Mouse (Mus musculus) adrenal gland, postnatal 25 days (tissue): ENCODE results near the gene Gm5767. TPM values are rescaled to one million over a fixed set of nuclear protein-coding genes. Genes with fewer than 3 reads are reported as not detected.

Experiments
- DNase-seq: peaks from one replicate; pipeline ENCODE4 v3.0.0; 2021; ENCODE audit warnings: mixed read lengths
- total RNA-seq: library from RNA; stranded (reverse); gene quantifications from 2 replicates; pipeline ENCODE4 v1.2.3, GENCODE M21; 2021

Gene Gm5767
- total RNA-seq, 1 experiment from 2014 or later: not detected

DNA sequence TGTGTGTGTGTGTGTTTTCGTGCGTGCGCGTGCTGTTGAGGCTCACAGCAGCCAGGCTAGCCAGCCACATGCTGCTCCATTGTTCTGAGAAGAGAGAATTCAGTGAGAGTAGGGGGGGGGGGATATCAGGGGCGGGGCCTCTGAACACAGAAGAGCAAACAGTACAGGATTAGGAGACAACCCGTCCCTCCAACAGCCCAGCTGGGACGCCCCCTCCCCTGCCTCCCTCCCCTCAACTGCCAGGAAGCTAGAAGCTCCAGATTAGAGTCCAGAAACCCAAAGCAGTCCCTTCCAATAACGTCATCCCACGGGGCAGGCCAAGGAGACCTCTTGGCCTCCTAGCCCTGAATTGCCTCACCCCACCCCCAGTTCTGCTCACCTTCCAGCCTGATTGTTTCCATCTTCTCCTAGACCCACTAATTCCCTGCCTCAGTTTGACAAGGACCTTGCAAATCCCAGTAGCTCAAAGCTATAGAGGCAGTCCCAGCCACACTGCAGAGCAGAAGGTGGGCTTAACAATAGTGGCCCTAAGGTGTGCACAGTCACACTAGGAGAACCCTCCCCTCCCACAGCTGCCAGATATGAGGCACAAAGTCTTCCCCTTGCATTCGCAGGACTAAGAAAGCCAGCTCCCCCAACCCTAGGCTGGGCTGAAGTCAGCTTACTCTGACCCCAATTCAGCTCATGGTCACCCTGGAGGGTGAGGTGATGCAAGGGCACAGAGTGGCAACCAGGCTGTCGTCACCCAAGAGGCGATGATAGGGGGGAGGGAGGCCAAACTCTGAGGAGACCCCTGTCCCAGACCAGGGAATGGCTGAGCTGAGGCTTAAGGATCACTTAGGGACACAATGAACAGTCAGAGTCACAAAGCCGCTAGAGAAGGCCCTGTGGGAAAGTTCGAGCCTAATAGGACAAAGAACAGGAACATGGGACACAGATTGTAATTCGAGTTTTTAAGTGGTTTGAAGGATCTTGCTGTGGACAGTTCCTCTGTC is 10.2 kb upstream of the Gm5767 start:
- DNase-seq: no peak

DNA sequence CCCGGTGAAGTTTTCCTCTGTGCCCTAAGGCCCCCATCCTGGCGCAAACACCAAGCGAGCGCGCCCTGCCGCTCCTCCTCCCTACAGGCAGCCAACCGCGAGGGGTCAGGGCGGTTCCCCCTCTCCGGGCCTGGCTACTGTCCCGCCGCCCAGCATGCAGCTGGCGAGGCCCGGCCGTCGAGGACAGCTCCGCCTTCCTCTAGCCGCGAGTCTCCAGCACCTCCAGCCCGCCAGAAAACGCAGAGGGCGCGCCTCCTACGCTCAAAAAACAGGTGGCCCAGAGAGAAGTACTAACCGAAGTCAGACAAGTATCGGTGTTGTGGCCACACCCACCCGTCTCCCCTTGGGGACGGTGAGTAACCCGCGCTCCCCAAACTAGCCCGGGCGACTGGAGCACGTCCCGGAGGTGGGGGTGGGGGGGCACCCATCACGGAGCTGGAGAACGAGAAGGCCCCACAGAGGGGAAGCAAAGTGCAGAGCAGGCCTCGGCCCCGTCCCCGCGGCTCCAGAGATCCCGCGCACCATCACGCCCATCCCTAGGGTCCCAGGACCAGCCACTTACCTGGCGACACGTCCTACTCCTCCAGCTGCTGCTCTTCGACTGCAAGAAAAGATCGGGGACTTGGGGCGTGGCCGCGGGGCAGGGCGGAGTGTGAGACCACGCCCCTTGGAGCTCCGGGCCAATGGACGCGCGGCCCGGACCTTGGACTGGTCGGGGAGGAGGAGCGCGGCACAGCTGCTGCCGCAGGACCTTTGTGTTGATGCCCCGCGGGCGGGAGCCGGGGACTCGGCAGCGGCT is 8.8 kb upstream of the Gm5767 start, which contains the start of gene Carhsp1:
Gene Carhsp1 (minus strand): TSS at position 605 of the 799 bp plus-strand sequence.
- DNase-seq: peak; percentile 97

DNA sequence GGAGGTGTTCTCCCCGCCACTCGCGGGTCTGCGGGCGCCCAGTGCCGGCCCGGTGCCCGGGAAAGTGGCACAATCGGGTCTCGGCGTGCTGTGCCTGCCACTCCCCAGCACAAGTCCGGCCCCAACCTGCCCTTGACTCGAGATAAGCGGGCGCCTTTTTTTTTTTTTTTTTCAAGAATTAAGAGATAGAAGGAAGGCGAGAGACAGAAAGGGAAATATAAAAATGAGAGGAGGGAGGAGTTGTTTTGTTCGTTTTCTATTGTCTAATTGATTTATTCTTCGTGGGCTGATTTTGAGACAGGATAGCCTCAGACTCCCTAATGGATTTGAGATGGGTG is 8.3 kb upstream of the Gm5767 start:
- DNase-seq: no peak

DNA sequence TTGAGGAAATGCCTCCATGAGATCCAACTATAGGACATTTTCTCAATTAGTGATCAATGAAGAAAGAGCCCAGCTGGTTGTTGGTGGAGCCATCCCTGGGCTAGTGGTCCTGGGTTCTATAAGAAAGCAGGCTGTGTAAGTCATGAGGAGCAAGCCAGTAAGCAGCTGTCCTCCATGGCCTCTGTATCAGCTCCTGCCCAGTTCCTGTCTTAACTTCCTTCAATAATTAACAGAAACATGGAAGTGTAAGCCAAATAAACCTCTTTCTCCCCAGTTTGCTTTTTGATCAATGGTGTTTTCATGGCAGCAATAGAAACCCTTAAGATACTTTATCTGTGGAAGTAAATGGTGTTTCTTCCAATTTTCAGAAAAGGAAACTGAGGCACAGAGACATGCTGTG is 7.8 kb upstream of the Gm5767 start:
- no peak for DNase-seq

DNA sequence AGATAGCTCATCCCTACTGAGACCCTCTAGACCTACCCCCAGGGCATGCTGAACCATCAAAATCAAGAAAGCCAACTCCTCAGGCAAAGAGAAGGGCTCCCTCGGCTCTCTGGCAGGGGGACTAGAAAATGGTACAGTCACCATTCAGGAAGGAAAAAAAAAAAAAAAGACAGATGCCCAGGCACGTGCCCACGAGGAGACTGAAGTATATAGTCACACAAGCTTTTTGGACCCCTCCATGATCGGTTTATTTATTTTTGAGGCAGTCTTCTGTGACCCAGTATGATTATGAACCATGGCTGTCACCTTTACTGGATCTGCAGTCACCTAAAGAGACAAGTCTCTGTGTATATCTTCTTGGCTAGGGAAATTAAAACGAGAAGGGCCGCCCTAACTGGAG is 7.2 kb upstream of the Gm5767 start:
- no peak for DNase-seq

DNA sequence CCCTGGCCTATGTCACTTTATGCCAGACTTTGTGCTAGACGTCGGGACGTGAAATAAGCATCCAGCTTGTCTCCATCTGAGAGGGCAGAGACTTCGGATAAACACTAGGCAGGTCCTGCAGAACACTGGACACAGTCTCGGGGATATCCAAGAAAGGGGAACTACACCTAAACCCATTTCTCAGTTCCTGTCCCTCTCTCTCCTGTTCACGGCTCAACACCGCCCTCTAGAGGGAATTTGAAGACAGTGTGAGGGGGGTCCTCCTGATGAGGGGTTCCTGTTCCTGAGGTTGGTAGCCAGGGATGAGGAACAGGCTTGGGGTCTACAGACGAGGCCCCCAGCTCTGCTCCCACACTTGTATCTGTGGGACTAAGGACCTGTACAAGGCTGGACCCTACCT is 6.4 kb upstream of the Gm5767 start:
- DNase-seq: no peak

DNA sequence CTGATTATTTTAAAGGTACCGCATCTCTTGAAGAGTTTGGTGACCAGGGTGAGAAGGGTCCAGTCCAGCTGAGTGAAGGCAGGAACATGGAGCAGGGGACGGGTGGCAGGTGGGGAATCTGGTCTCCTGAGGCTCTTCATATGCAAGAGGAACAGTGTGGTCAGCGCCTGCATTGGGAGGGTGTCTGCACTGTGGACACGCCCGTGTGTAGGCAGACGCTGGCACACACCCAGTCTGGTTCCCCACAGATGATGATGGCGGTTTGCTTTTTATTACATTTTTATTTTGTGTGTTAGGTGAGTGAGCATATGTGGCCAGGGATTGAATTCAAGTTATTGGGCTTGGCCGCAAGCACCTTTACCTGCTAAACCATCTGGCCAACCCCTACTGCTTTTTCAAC is 5.0 kb upstream of the Gm5767 start:
- DNase-seq: no peak

DNA sequence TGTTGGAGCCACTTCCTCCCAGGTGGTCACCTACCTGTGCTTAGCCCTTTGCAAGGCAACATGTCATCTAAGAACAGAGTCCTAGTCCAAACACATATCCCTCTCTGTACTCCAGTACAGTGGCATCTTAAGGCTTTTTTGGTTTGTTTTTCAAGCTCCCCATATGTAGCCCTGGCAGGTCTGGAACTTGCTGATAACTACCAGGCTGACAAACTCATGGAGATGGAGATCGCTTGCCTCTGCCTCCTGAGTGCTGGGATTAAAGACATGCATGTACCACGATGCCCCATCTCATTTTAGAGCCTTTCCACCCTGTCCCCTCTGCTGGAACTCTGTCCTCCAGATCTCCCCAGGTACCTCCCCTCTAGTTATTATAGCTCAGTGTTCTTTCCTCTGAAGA is 4.3 kb upstream of the Gm5767 start:
- DNase-seq: no peak

DNA sequence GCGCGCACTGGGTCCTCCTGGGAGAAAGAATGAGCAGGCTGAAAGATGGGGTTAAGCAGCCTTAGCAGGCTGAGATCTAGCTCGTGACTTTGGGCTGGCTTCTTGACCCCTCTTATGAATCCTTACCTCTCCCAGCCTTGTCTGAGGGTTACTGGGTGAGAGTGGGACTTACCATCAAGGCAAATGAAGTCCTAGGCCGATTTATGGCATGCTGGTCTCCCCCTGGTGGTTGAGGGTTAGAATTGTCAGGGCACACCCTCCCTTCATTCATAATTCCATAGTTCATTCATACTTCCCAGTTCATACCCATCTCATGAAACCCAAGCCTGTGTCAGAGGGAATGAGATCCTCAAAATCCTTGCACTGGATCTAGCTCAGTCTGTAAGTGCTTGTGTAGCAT is 3.8 kb upstream of the Gm5767 start:
- peak; percentile 40 for DNase-seq

DNA sequence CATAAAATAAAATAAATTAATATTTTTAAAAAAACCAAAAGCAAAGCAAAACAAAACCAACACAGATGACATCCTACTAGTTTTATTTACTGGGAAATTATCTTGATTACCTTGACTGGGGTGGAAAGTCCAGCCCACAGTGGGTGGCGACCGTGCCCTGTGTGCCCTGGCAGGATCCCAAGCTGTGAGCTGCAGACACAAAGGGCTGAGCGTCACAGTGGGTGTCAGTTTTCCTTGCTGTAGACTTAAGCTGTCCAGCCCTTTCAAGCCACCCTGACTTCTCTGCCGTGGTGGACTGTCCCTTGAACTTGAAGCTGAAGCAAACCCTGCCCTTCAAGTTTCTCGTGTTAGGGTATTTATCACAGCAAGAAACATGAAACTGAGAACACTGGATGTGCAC is 2.5 kb upstream of the Gm5767 start:
- peak; percentile 55 for DNase-seq

DNA sequence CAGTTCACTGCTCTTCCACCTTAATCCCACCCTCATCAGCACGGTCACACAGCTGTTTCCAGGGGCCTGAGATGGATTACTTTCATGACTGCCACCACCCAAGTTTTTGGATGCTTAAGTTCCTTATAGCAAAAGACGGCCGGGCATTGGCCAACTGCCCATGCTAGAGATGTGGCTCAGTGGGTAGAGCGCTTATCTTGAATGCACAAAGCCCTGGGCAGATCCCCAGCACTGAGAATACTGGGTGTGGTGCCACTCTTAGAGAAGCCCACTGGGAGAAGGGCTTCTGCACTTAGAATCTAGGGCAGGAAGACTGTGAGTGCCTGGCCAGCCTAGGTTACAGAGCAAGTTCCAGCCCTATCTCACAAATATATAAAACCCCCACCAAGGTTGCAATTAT is 1.9 kb upstream of the Gm5767 start:
- DNase-seq: no peak

DNA sequence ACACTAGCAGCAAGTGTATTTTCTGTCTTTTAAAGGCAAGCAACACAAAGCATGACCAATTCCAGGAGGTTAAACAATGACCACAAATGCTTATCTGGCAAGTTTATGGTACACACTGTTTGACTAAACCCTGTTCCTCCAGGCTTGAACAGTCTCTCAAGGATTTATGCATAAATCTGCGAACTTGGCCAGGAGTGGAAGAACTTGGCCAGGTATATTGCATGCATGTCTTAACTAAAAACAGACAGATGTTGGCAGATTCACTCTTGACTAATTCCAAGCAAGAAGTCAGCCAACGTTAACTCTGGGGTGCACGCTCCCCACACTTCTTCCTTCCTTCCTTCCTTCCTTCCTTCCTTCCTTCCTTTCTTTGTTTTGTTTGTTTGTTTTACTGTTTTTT is 790 bp upstream of the Gm5767 start:
- no peak for DNase-seq

DNA sequence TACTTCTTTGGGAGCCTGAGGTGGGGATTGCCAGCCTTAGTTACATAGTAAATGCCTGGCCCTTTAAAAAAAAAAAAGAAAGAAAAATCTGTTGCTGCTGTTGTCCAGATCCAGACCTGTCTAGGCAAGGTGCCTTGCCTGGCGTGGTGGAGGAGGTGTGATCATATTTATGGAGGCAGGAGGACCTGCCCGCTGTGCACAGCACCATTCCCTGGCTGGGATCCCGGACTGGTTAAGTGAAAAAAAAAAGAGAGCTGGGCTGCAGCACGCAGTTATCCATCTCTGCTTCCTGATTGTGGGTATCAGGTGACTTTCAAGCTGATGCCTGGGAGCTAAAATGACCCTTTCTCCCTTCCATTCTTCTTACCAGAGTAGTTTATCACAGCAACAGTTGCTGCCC is 4.5 kb downstream of the Gm5767 start:
- no peak for DNase-seq

DNA sequence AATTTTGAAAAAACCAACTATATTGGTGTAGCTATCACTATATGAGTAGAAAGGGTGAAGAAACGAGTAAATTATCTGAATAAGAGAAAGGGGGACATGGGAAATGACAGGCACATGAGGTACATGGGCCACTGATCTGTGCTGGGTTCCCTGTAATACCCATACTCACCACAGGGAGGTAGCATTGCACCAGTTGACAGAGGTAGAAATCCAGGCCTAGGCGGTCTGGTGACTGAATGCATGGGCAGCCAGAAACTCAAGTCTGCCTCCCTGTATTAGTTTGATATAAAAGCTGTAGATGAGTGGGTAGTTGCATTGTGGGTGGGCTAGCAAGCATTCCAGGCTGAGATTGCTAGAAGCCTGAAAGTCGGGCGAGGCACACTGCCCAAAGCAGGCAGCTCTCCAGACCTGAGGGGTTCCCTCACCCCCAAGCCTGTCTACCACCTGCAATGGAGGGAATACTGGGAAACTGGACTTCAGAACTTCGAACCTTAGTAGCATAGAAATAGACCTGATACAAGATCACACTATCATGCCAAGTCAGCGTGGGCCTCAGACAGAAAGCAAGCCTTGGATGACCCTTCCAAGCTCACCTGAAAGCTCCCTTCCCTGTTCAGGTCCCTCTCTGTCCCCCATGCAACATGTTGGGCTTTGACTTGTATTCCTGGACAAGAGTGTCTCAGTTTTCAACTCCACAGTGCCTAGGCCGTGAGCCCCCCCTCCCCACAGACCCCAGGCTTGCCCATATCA is 5.7 kb downstream of the Gm5767 start:
- peak; percentile 61 for DNase-seq

DNA sequence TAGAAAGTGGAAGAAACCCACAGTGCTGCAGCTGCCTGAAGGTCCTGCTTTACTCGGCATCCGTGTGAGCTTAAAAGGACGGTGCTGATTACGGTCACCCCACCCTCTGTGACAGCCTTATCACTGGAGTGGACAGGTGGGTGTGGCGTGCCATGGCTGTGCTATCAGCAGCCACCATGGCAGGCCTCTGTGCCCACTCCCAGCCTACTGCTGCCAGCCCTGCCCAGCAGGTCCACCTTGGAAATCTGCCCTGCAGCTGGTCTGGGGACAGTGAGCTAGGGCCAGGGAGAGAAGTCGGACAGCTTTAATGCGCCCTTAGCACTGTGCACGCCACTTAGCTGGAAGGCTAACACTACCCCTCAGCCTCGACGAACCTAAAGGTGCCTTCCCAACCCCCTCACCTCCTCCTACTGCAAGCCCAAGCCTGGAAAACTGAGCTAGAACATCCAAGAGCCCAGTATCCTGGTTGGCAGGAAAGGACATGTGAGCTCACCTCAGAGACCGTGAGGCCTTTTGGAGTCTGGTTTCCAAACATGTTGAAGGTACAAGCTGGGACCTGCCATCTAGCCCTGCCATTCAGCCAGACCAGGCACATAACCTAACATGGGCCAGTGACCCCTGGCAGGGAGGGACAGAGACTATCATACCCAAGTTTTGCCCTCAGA is 6.4 kb downstream of the Gm5767 start:
- no peak for DNase-seq

DNA sequence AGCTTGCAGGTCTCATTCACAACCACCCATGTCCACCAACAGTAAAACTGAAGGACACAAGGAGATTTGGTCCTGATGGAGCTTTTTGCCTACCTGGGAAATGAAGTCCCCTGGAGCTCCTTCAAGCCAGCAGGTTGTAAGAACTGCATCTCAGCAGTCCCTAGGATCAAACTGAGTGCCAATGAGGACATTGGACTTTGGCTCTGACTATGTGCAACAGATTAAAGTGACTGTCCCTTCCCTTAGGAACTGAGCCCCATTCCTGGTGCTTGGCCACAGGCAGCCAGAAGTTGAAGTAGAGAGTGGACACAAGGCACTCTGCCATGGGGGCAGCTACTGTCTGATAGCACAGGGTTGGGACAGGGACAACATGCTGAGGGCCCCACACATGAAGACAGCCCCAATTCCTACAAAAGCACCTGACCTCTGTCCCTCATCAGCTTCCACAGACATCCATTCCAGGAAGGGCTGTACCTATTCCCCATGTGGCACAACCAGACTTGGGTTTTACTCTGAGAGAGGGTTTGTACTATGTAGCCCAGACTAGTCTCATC is 7.1 kb downstream of the Gm5767 start:
- no peak for DNase-seq

DNA sequence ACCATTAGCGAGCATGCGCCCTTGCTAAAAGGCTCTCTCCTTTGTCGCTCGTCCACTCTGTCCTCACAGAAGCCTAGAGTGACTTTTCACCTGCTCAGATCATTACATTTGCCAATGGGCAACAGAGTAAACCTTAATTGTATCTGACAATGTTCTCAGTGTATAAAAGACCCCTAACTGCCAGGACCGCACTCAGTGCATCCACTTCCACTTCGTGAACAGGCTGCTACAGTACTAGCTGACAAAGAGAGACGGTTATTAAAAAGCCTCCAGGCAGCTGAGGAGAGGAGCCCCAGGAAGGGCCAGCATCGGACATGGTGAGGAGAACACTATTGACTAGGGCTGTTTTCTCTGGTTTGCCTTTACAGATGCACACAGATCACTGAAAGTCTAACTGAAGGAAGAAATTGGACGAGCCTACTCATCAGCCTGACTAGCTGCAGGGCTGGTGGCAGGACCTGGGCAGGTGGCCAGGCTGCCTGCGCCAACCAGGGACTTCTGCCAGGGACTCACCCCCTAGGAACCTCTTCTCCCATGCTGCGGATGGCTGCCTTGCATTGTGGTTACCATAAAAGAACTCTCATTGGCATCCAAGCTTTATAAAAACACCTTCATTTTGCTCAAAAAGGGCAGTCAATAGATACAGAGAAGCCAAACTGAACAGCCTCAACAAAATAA is 9.5 kb downstream of the Gm5767 start:
- DNase-seq: peak; percentile 64

DNA sequence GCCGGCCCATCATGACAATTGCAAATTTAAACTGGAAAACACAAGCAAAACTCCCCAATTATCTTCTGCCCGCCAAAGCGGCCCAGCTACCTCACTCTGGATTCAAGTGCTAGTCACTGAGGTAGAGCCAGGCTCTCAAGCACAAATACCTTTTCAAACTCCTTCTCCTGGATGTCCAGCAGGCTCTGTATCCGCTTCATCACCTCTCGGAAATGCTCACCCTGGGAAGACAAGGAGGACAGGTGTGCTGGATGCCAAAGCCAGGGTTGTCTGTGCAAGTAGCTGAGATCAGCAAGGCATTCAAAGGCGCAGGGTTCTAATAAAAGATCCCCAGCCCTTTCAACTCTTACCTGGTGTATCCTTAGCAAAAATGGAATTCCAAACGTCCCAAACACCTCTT is 10.6 kb downstream of the Gm5767 start:
- no peak for DNase-seq

DNA sequence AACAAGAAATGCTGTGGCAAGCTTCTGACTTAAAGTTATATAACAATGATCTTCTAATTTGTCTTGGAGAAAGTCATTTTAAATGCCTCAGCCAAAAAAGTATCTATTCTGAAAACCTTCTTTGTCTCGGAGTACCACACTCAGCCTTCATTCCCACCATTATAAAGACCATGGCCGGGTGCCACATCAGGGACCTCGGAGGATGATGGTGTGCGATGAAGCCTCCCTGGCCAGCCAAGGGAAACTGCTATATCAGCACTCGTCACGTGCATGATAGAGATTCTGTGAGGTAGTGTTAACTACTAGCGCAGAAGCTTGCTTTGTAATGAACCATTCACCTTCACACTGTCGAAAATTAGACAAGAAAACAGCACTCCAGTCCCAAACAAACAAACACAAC is 19.0 kb downstream of the Gm5767 start:
- DNase-seq: no peak

DNA sequence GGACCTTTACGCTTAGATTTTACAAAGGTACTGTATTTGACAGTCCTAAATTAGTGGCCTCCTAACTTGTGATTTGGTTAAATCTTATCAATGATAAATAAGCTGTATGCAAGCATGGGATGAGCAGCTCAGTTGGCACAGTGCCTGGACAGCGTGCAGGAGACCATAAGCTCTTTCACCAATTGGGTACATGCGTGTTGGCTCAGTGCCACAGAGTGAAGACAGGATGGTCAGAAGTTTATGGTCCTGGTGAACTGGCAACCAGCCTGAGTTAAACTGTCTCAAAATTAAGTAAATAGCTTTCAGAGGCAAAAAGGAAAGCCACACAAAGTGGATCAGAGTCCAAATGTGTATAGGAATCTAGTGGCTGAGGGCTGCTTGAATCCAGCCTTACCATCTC is 20.0 kb downstream of the Gm5767 start:
- DNase-seq: no peak

DNA sequence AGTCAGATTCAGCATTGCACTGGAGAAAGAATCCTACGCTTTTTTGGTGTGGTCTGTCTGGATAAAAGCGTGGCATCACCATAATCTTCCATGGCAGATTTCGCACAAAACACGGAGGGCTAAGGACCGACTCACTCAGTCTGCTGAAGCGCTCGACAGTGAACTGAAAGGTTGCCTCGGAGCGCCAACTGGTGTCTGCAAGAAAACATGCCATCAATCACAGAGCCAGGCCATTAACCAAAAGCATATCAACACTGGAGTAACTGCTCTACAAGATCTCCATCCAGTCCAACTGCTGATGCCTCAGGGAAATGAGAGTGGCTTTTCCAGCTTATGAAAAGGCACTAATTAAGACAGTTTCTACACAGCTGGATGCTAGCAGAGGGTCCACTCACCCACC is 31.4 kb downstream of the Gm5767 start:
- no peak for DNase-seq
